Mouse (Mus musculus) forebrain, embryonic 13.5 days (tissue): ENCODE measurements at regions not wholly inside any gene's neighbourhood (a gene's known extent, or its start where the extent isn't known, plus 50 kb on each side); places are given as distances from the start of the nearest gene placed in this dataset.
A peak's percentile ranks its signal among the peaks of the same experiment; 100 is the strongest.

Source experiments
- ATAC-seq: fragments of 200-750 bp; cut with Nextera tagmentation; 2 replicates; pipeline ENCODE4 v1.8.0; 2017
- H3K27ac ChIP-seq: fragments of 300-500 bp; sonication (generic); 2 replicates; pipeline ENCODE4 v1.5.1; 2015; ENCODE audit warnings: inconsistent platforms, mild to moderate bottlenecking, moderate library complexity
- H3K27me3 ChIP-seq: fragments of 300-500 bp; sonication (generic); 2 replicates; pipeline ENCODE4 v1.6.1; 2015; ENCODE audit warnings: mild to moderate bottlenecking, inconsistent platforms
- H3K36me3 ChIP-seq: fragments of 300-500 bp; sonication (generic); 2 replicates; pipeline ENCODE4 v1.6.1; 2015; ENCODE audit warnings: mild to moderate bottlenecking, inconsistent platforms; ENCODE audit not compliant: poor library complexity, severe bottlenecking
- H3K4me1 ChIP-seq: fragments of 300-500 bp; sonication (generic); 2 replicates; pipeline ENCODE4 v1.6.1; 2015; ENCODE audit warnings: inconsistent platforms
- H3K4me2 ChIP-seq: fragments of 300-500 bp; sonication (generic); 2 replicates; pipeline ENCODE4 v1.6.1; 2015; ENCODE audit warnings: inconsistent platforms, mild to moderate bottlenecking, moderate library complexity
- H3K4me3 ChIP-seq: fragments of 300-500 bp; sonication (generic); 2 replicates; pipeline ENCODE4 v1.5.1; 2015; ENCODE audit warnings: mild to moderate bottlenecking, inconsistent platforms
- H3K9ac ChIP-seq: fragments of 300-500 bp; sonication (generic); 2 replicates; pipeline ENCODE4 v1.6.1; 2015; ENCODE audit warnings: mild to moderate bottlenecking, inconsistent platforms
- H3K9me3 ChIP-seq: fragments of 300-500 bp; sonication (generic); replicated peaks from 2 replicates; pipeline ENCODE4 v1.6.1; 2016; ENCODE audit warnings: inconsistent platforms
- WGBS: fragments of 180-500 bp; shearing (Covaris S2); methylation state at CpG from one replicate; pipeline ENCODE4 v1.1.7; 2015; 5-methylcytosine and 5-hydroxymethylcytosine counted together

GRCm38 (mm10) chr3:136993473-136993872 lies 323.5 kb downstream of the Ppp3ca start:
- no peak overlapping the region for H3K4me3 ChIP-seq
- H3K4me2 ChIP-seq, result no peak overlapping the region
- H3K27me3 ChIP-seq, result no peaks in the 10 kb centered on the region
- ATAC-seq, result no peak
- no peaks in the 10 kb centered on the region; the same call in 1 of the 2 replicates for H3K9me3 ChIP-seq
- no peak overlapping the region for H3K27ac ChIP-seq
- no peaks in the 10 kb centered on the region for H3K4me1 ChIP-seq
- H3K9ac ChIP-seq, result no peak overlapping the region
- H3K36me3 ChIP-seq, result no peaks in the 10 kb centered on the region
- 79% methylated on average over 2 of the region's 2 CpGs for WGBS

GRCm38 (mm10) chr3:136994361-136995083 lies 324.6 kb downstream of the Ppp3ca start:
- ATAC-seq, result no peak
- Histone ChIP-seq H3K4me2 (no peak overlapping the region), H3K4me3 (no peak overlapping the region), H3K4me1 (no peaks in the 10 kb centered on the region), H3K27ac (no peak overlapping the region), H3K27me3 (no peaks in the 10 kb centered on the region), H3K36me3 (no peaks in the 10 kb centered on the region), H3K9ac (no peak overlapping the region), H3K9me3 (no peaks in the 10 kb centered on the region; the same call in 1 of the 2 replicates)
- WGBS, result 90% methylated on average over 8 of the region's 8 CpGs

- Histone ChIP-seq H3K4me1 (no peaks in the 10 kb centered on the region), H3K36me3 (no peaks in the 10 kb centered on the region), H3K9ac (no peak overlapping the region), H3K4me2 (no peak overlapping the region), H3K4me3 (no peak overlapping the region), H3K27ac (no peak overlapping the region), H3K9me3 (no peaks in the 10 kb centered on the region; the same call in 1 of the 2 replicates), H3K27me3 (no peaks in the 10 kb centered on the region)
- ATAC-seq, result no peak
- WGBS, result 91% methylated on average over 3 of the region's 3 CpGs
Measured at GRCm38 (mm10) chr3:136995611-136996335, 325.8 kb downstream of the Ppp3ca start.

GRCm38 (mm10) chr3:136996381-136996895 lies 326.5 kb downstream of the Ppp3ca start:
- no peaks in the 10 kb centered on the region for H3K4me1 ChIP-seq
- no peak overlapping the region for H3K27ac ChIP-seq
- no peak overlapping the region for H3K4me3 ChIP-seq
- WGBS, result 83% methylated on average over 5 of the region's 5 CpGs
- no peaks in the 10 kb centered on the region for H3K27me3 ChIP-seq
- no peak overlapping the region for H3K9ac ChIP-seq
- H3K4me2 ChIP-seq, result no peak overlapping the region
- no peaks in the 10 kb centered on the region for H3K36me3 ChIP-seq
- no peaks in the 10 kb centered on the region; the same call in 1 of the 2 replicates for H3K9me3 ChIP-seq
- ATAC-seq, result no peak

- Histone ChIP-seq H3K27me3 (no peaks in the 10 kb centered on the region), H3K9me3 (no peaks in the 10 kb centered on the region), H3K36me3 (no peaks in the 10 kb centered on the region), H3K4me1 (no peaks in the 10 kb centered on the region), H3K4me3 (no peak overlapping the region), H3K27ac (no peak overlapping the region), H3K4me2 (no peak overlapping the region), H3K9ac (no peak overlapping the region)
- WGBS, result 78% methylated on average over 2 of the region's 2 CpGs
- peak; percentile 53; the same call in 1 of the 2 replicates for ATAC-seq
Measured at GRCm38 (mm10) chr3:137011551-137011950, 329.3 kb upstream of the Emcn start.

GRCm38 (mm10) chr3:137014686-137015085 lies 326.2 kb upstream of the Emcn start:
- 81% methylated on average over 2 of the region's 2 CpGs for WGBS
- no peak overlapping the region for H3K27ac ChIP-seq
- H3K9ac ChIP-seq, result no peak overlapping the region
- H3K4me2 ChIP-seq, result no peak overlapping the region
- no peak for ATAC-seq
- no peak overlapping the region for H3K4me3 ChIP-seq
- H3K27me3 ChIP-seq, result no peaks in the 10 kb centered on the region
- H3K36me3 ChIP-seq, result no peaks in the 10 kb centered on the region
- H3K9me3 ChIP-seq, result no peaks in the 10 kb centered on the region
- H3K4me1 ChIP-seq, result no peaks in the 10 kb centered on the region

- 89% methylated on average over 3 of the region's 3 CpGs for WGBS
- Histone ChIP-seq H3K9me3 (no peaks in the 10 kb centered on the region), H3K4me2 (no peak overlapping the region)
Measured at GRCm38 (mm10) chr3:137015199-137015598, 325.7 kb upstream of the Emcn start.

GRCm38 (mm10) chr3:137019971-137020634 lies 320.8 kb upstream of the Emcn start:
- Histone ChIP-seq H3K27ac (no peak overlapping the region), H3K4me2 (no peak overlapping the region), H3K4me1 (no peaks in the 10 kb centered on the region), H3K9ac (no peak overlapping the region), H3K36me3 (no peaks in the 10 kb centered on the region), H3K27me3 (no peaks in the 10 kb centered on the region), H3K4me3 (no peak overlapping the region), H3K9me3 (no peaks in the 10 kb centered on the region)
- peak; percentile 69 for ATAC-seq
- WGBS, result 29% methylated on average over 3 of the region's 3 CpGs

More at GRCm38 (mm10) chr3:137015199-137015598, 325.7 kb upstream of the Emcn start:
- ATAC-seq, result no peak
- Histone ChIP-seq H3K4me3 (no peak overlapping the region), H3K27me3 (no peaks in the 10 kb centered on the region), H3K36me3 (no peaks in the 10 kb centered on the region), H3K9ac (no peak overlapping the region), H3K27ac (no peak overlapping the region), H3K4me1 (no peaks in the 10 kb centered on the region)

- no peaks in the 10 kb centered on the region for H3K9me3 ChIP-seq
- H3K36me3 ChIP-seq, result no peaks in the 10 kb centered on the region
- peaks cover 7% of the 10 kb centered on the region; the same call in 1 of the 2 replicates for H3K4me1 ChIP-seq
- peak; percentile 50; the same call in 1 of the 2 replicates for ATAC-seq
- H3K27ac ChIP-seq, result 0 out of 2 replicates have a peak overlapping the region, but pooled peaks have one; percentile 10
- WGBS, result 16% methylated on average over 2 of the region's 2 CpGs
- no peak overlapping the region for H3K4me2 ChIP-seq
- H3K27me3 ChIP-seq, result no peaks in the 10 kb centered on the region
- H3K4me3 ChIP-seq, result no peak overlapping the region
- H3K9ac ChIP-seq, result no peak overlapping the region
Measured at GRCm38 (mm10) chr3:137029546-137029945, 311.3 kb upstream of the Emcn start.

GRCm38 (mm10) chr3:137032802-137033201 lies 308.1 kb upstream of the Emcn start:
- 75% methylated on average over 2 of the region's 2 CpGs for WGBS
- no peaks in the 10 kb centered on the region for H3K9me3 ChIP-seq

GRCm38 (mm10) chr3:137039638-137040037 lies 301.2 kb upstream of the Emcn start:
- Histone ChIP-seq H3K4me1 (no peaks in the 10 kb centered on the region), H3K9ac (no peak overlapping the region), H3K4me3 (no peak overlapping the region), H3K27me3 (no peaks in the 10 kb centered on the region), H3K4me2 (no peak overlapping the region), H3K36me3 (no peaks in the 10 kb centered on the region), H3K9me3 (no peaks in the 10 kb centered on the region), H3K27ac (no peak overlapping the region)
- no peak for ATAC-seq
- WGBS, result 89% methylated on average over 8 of the region's 8 CpGs

More at GRCm38 (mm10) chr3:137032802-137033201, 308.1 kb upstream of the Emcn start:
- H3K27me3 ChIP-seq, result no peaks in the 10 kb centered on the region
- H3K27ac ChIP-seq, result no peak overlapping the region
- no peak for ATAC-seq
- H3K9ac ChIP-seq, result no peak overlapping the region
- H3K36me3 ChIP-seq, result no peaks in the 10 kb centered on the region
- H3K4me1 ChIP-seq, result peaks cover 7% of the 10 kb centered on the region; the same call in 1 of the 2 replicates
- no peak overlapping the region for H3K4me3 ChIP-seq
- no peak overlapping the region for H3K4me2 ChIP-seq
